Mouse (Mus musculus): ENCODE results near the gene Arsa. TPM values are rescaled to one million over a fixed set of nuclear protein-coding genes. Genes with fewer than 3 reads are reported as not detected.

The Arsa gene
- polyA plus RNA-seq, 1 experiment from 2014 or later: 20.7 TPM

- no peaks in the 10 kb centered on the region for H3K27me3 ChIP-seq (ENCODE audit: control insufficient read depth, insufficient read depth, low read length)
- H3K27ac ChIP-seq: no peak overlapping the region
- H3K9me3 ChIP-seq (ENCODE audit: control insufficient read depth, low read length): no peaks in the 10 kb centered on the region
- no peak overlapping the region for H3K4me3 ChIP-seq (replicated peaks; ENCODE audit: low read length)
- H3K4me2 ChIP-seq (replicated peaks): no peak overlapping the region
- H3K36me3 ChIP-seq (replicated peaks; ENCODE audit: control insufficient read depth, insufficient read depth): peaks cover 46% of the 10 kb centered on the region
- H3K4me1 ChIP-seq (replicated peaks; ENCODE audit: control insufficient read depth, insufficient read depth, low read length): no peaks in the 10 kb centered on the region
- DNase-seq (ENCODE audit: low spot score): peak; percentile 42
- 7% methylated on average over 1 of the region's 1 CpGs for WGBS
- peak; percentile 44; the same call in 1 of the 2 replicates for ATAC-seq (ENCODE audit: low FRiP score)
- H3K9ac ChIP-seq: no peak overlapping the region
Measured at GRCm38 (mm10) chr15:89465052-89465451, 12.2 kb downstream of the Arsa start.

- H3K9me3 ChIP-seq (ENCODE audit: control insufficient read depth, low read length): no peaks in the 10 kb centered on the region
Measured at GRCm38 (mm10) chr15:89463334-89464235, 13.6 kb downstream of the Arsa start.

DNA sequence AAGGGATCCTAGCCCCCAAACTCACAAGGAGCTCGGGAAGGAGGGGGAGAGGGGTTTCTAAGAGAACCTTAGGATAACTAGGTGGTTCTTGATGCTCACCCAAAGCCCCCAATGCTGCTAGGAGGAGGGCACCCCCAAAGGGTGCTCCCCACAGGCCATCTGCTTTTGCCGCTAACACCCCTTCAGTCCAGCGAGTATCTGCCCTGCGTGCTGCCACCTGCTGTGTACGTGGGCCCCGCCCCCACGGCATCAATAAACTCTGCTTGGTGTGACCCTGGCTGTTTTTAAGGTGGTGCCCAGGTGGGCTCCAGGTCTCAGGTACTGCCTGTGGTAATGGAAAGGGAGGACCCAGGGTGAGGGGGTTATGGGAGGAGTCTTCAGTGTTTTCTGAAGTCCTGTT lies 15.0 kb downstream of the Arsa start:
- 81% methylated on average over 7 of the region's 7 CpGs for WGBS
- no peak for DNase-seq (ENCODE audit: low spot score)
- no peak overlapping the region for H3K9ac ChIP-seq
- H3K9me3 ChIP-seq (ENCODE audit: control insufficient read depth, low read length): no peaks in the 10 kb centered on the region
- no peak overlapping the region for H3K4me2 ChIP-seq (replicated peaks)
- H3K27ac ChIP-seq: no peak overlapping the region
- H3K4me3 ChIP-seq (replicated peaks; ENCODE audit: low read length): no peak overlapping the region
- ATAC-seq (ENCODE audit: low FRiP score): no peak
- H3K4me1 ChIP-seq (replicated peaks; ENCODE audit: control insufficient read depth, insufficient read depth, low read length): no peaks in the 10 kb centered on the region
- no peaks in the 10 kb centered on the region for H3K27me3 ChIP-seq (ENCODE audit: control insufficient read depth, insufficient read depth, low read length)
- peaks cover 73% of the 10 kb centered on the region for H3K36me3 ChIP-seq (replicated peaks; ENCODE audit: control insufficient read depth, insufficient read depth)

More at GRCm38 (mm10) chr15:89463334-89464235, 13.6 kb downstream of the Arsa start:
- H3K4me3 ChIP-seq (replicated peaks; ENCODE audit: low read length): no peak overlapping the region
- peaks cover 59% of the 10 kb centered on the region for H3K36me3 ChIP-seq (replicated peaks; ENCODE audit: control insufficient read depth, insufficient read depth)
- no peak overlapping the region for H3K4me2 ChIP-seq (replicated peaks)
- DNase-seq (ENCODE audit: low spot score) (no peak), ATAC-seq (ENCODE audit: low FRiP score) (no peak)
- 70% methylated on average over 5 of the region's 5 CpGs for WGBS
- no peak overlapping the region for H3K9ac ChIP-seq
- H3K27ac ChIP-seq: no peak overlapping the region
- H3K27me3 ChIP-seq (ENCODE audit: control insufficient read depth, insufficient read depth, low read length): no peaks in the 10 kb centered on the region
- H3K4me1 ChIP-seq (replicated peaks; ENCODE audit: control insufficient read depth, insufficient read depth, low read length): no peaks in the 10 kb centered on the region

DNA sequence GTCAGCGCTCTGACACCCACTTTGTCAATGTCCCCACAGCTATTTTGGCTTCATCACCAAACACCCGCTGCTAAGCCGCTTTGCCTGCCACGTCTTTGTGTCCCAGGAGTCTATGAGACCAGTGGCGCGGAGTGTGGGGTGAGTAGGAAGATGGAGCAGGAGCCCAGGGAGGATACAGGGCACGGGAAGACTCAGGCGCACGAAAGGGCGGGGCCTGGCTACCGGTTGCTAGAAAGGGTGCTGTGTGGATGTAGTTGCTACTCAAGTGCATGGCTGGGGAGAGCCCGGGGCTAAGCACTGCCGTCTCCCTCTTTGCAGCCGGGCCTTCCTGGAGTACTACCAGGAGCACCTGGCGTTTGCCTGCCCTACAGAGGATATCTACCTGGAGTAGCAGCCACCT lies 15.9 kb downstream of the Arsa start:
- DNase-seq (ENCODE audit: low spot score) (no peak), ATAC-seq (ENCODE audit: low FRiP score) (no peak)
- Histone ChIP-seq H3K27ac (no peak overlapping the region), H3K27me3 (ENCODE audit: control insufficient read depth, insufficient read depth, low read length) (no peaks in the 10 kb centered on the region), H3K4me1 (replicated peaks; ENCODE audit: control insufficient read depth, insufficient read depth, low read length) (no peaks in the 10 kb centered on the region), H3K4me2 (replicated peaks) (no peak overlapping the region), H3K36me3 (replicated peaks; ENCODE audit: control insufficient read depth, insufficient read depth) (peaks cover 82% of the 10 kb centered on the region), H3K4me3 (replicated peaks; ENCODE audit: low read length) (no peak overlapping the region), H3K9me3 (ENCODE audit: control insufficient read depth, low read length) (no peaks in the 10 kb centered on the region), H3K9ac (no peak overlapping the region)
- 85% methylated on average over 15 of the region's 15 CpGs for WGBS

- H3K27me3 ChIP-seq (ENCODE audit: control insufficient read depth, insufficient read depth, low read length): no peaks in the 10 kb centered on the region
- peaks cover 9% of the 10 kb centered on the region for H3K4me1 ChIP-seq (replicated peaks; ENCODE audit: control insufficient read depth, insufficient read depth, low read length)
- no peak for ATAC-seq (ENCODE audit: low FRiP score)
- H3K4me3 ChIP-seq (replicated peaks; ENCODE audit: low read length): no peak overlapping the region
- no peaks in the 10 kb centered on the region for H3K9me3 ChIP-seq (ENCODE audit: control insufficient read depth, low read length)
- H3K4me2 ChIP-seq (replicated peaks): no peak overlapping the region
- DNase-seq (ENCODE audit: low spot score): no peak
- H3K9ac ChIP-seq: no peak overlapping the region
- no peak overlapping the region for H3K27ac ChIP-seq
- whole genome bisulfite sequencing: 83% methylated on average over 10 of the region's 10 CpGs
- peaks cover 83% of the 10 kb centered on the region for H3K36me3 ChIP-seq (replicated peaks; ENCODE audit: control insufficient read depth, insufficient read depth)
Measured at GRCm38 (mm10) chr15:89460298-89460697, 16.9 kb downstream of the Arsa start.

- Histone ChIP-seq H3K4me3 (replicated peaks; ENCODE audit: low read length) (no peak overlapping the region), H3K27me3 (ENCODE audit: control insufficient read depth, insufficient read depth, low read length) (no peaks in the 10 kb centered on the region), H3K4me1 (replicated peaks; ENCODE audit: control insufficient read depth, insufficient read depth, low read length) (peaks cover 14% of the 10 kb centered on the region), H3K9ac (no peak overlapping the region), H3K36me3 (replicated peaks; ENCODE audit: control insufficient read depth, insufficient read depth) (peaks cover 83% of the 10 kb centered on the region), H3K9me3 (ENCODE audit: control insufficient read depth, low read length) (no peaks in the 10 kb centered on the region), H3K4me2 (replicated peaks) (no peak overlapping the region), H3K27ac (no peak overlapping the region)
- ATAC-seq (ENCODE audit: low FRiP score) (no peak), DNase-seq (ENCODE audit: low spot score) (no peak)
- WGBS: 95% methylated on average over 7 of the region's 7 CpGs
Measured at GRCm38 (mm10) chr15:89459821-89460220, 17.4 kb downstream of the Arsa start.

DNA sequence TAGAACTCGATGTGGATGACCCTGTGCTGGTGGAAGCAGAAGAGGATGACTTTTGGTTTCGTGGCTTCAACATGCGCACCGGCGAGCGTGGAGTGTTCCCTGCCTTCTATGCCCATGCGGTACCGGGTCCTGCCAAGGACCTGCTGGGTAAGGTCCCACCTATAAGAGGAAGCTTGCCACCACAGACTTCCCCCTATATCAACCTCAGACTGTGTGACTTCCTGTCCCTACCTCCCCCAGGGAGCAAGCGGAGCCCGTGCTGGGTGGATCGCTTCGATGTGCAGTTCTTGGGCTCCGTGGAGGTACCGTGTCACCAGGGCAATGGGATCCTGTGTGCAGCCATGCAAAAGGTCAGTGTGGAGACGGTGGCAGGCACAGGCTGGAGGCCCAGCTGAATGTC lies 18.3 kb downstream of the Arsa start:
- Histone ChIP-seq H3K36me3 (replicated peaks; ENCODE audit: control insufficient read depth, insufficient read depth) (peaks cover 77% of the 10 kb centered on the region), H3K27ac (no peak overlapping the region), H3K9me3 (ENCODE audit: control insufficient read depth, low read length) (no peaks in the 10 kb centered on the region), H3K4me2 (replicated peaks) (no peak overlapping the region), H3K4me3 (replicated peaks; ENCODE audit: low read length) (no peak overlapping the region), H3K4me1 (replicated peaks; ENCODE audit: control insufficient read depth, insufficient read depth, low read length) (peaks cover 16% of the 10 kb centered on the region), H3K9ac (no peak overlapping the region), H3K27me3 (ENCODE audit: control insufficient read depth, insufficient read depth, low read length) (no peaks in the 10 kb centered on the region)
- WGBS: 94% methylated on average over 15 of the region's 15 CpGs
- DNase-seq (ENCODE audit: low spot score) (no peak), ATAC-seq (ENCODE audit: low FRiP score) (no peak)

GRCm38 (mm10) chr15:89455642-89456041 lies 21.6 kb downstream of the Arsa start:
- peaks cover 26% of the 10 kb centered on the region for H3K4me1 ChIP-seq (replicated peaks; ENCODE audit: control insufficient read depth, insufficient read depth, low read length)
- no peaks in the 10 kb centered on the region for H3K27me3 ChIP-seq (ENCODE audit: control insufficient read depth, insufficient read depth, low read length)
- peaks cover 44% of the 10 kb centered on the region for H3K36me3 ChIP-seq (replicated peaks; ENCODE audit: control insufficient read depth, insufficient read depth)
- H3K9ac ChIP-seq: peak overlapping the region; percentile 88; the same call in 1 of the 2 replicates
- DNase-seq (ENCODE audit: low spot score) (no peak), ATAC-seq (ENCODE audit: low FRiP score) (no peak)
- no peaks in the 10 kb centered on the region for H3K9me3 ChIP-seq (ENCODE audit: control insufficient read depth, low read length)
- peak overlapping the region; percentile 79 for H3K4me3 ChIP-seq (replicated peaks; ENCODE audit: low read length)
- H3K4me2 ChIP-seq (replicated peaks): peak overlapping the region; percentile 98
- 79% methylated on average over 6 of the region's 6 CpGs for WGBS
- H3K27ac ChIP-seq: no peak overlapping the region; the same call in 1 of the 2 replicates

- no peak for ATAC-seq (ENCODE audit: low FRiP score)
Measured at GRCm38 (mm10) chr15:89454857-89455256, 22.4 kb downstream of the Arsa start.

More at GRCm38 (mm10) chr15:89454857-89455256, 22.4 kb downstream of the Arsa start:
- H3K27me3 ChIP-seq (ENCODE audit: control insufficient read depth, insufficient read depth, low read length): no peaks in the 10 kb centered on the region
- H3K9me3 ChIP-seq (ENCODE audit: control insufficient read depth, low read length): no peaks in the 10 kb centered on the region
- peak overlapping the region; percentile 88 for H3K9ac ChIP-seq
- DNase-seq (ENCODE audit: low spot score): no peak
- H3K4me1 ChIP-seq (replicated peaks; ENCODE audit: control insufficient read depth, insufficient read depth, low read length): peaks cover 26% of the 10 kb centered on the region
- no peak overlapping the region; the same call in 1 of the 2 replicates for H3K27ac ChIP-seq
- H3K36me3 ChIP-seq (replicated peaks; ENCODE audit: control insufficient read depth, insufficient read depth): peaks cover 36% of the 10 kb centered on the region
- peak overlapping the region; percentile 79 for H3K4me3 ChIP-seq (replicated peaks; ENCODE audit: low read length)
- WGBS: 11% methylated on average over 4 of the region's 6 CpGs
- H3K4me2 ChIP-seq (replicated peaks): peak overlapping the region; percentile 98
